Mouse (Mus musculus) hindbrain, embryonic 15.5 days (tissue): ENCODE data around the gene Cdk19. TPM values are rescaled to one million over a fixed set of nuclear protein-coding genes. Genes with fewer than 3 reads are reported as not detected.

Experiments used
- ATAC-seq: fragments of 200-750 bp; cut with Nextera tagmentation; 2 replicates; pipeline ENCODE4 v1.8.0; 2017; ENCODE audit warnings: low read depth, moderate number of reproducible peaks, moderate TSS enrichment; ENCODE audit not compliant: low FRiP score
- H3K27ac ChIP-seq: fragments of 300-500 bp; sonication (generic); replicated peaks from 2 replicates; pipeline ENCODE4 v1.5.1; 2015; ENCODE audit warnings: mild to moderate bottlenecking, inconsistent platforms
- H3K27me3 ChIP-seq: fragments of 300-500 bp; sonication (generic); 2 replicates; pipeline ENCODE4 v1.6.1; 2015; ENCODE audit warnings: control low read depth, inconsistent platforms
- H3K36me3 ChIP-seq: fragments of 300-500 bp; sonication (generic); 2 replicates; pipeline ENCODE4 v1.6.1; 2015; ENCODE audit warnings: control low read depth, inconsistent platforms
- H3K4me1 ChIP-seq: fragments of 300-500 bp; sonication (generic); replicated peaks from 2 replicates; pipeline ENCODE4 v1.6.1; 2015; ENCODE audit warnings: control low read depth, inconsistent platforms
- H3K4me2 ChIP-seq: fragments of 300-500 bp; sonication (generic); 2 replicates; pipeline ENCODE4 v1.6.1; 2015; ENCODE audit warnings: moderate library complexity, mild to moderate bottlenecking, inconsistent platforms
- H3K4me3 ChIP-seq: fragments of 300-500 bp; sonication (generic); 2 replicates; pipeline ENCODE4 v1.5.1; 2015; ENCODE audit warnings: mild to moderate bottlenecking, inconsistent platforms
- H3K9ac ChIP-seq: fragments of 300-500 bp; sonication (generic); 2 replicates; pipeline ENCODE4 v1.6.1; 2015; ENCODE audit warnings: inconsistent platforms
- H3K9me3 ChIP-seq: fragments of 300-500 bp; sonication (generic); 2 replicates; pipeline ENCODE4 v1.6.1; 2016; ENCODE audit warnings: control low read depth, inconsistent platforms
- WGBS: fragments of 180-500 bp; shearing (Covaris S2); methylation state at CpG from one replicate; pipeline ENCODE4 v1.1.7; 2015; 5-methylcytosine and 5-hydroxymethylcytosine counted together
- polyA plus RNA-seq: library from polyadenylated mRNA; unstranded; fragments of >200 nt; fragmentation: Nextera tagmentation; extraction: Ambion mirVana; gene quantifications from 2 replicates; pipeline ENCODE4 v1.2.1, GENCODE M21; 2015

Gene Cdk19
- polyA plus RNA-seq, 1 experiment from 2014 or later, result 11.7 TPM

GRCm38 (mm10) chr10:40450171-40450570 lies 110.8 kb downstream of the Cdk19 start:
- no peak overlapping the region for H3K4me2 ChIP-seq
- H3K9me3 ChIP-seq, result no peaks in the 10 kb centered on the region
- H3K27ac ChIP-seq, result no peak overlapping the region
- H3K4me3 ChIP-seq, result no peak overlapping the region
- no peaks in the 10 kb centered on the region for H3K27me3 ChIP-seq
- no peak for ATAC-seq
- peaks cover 25% of the 10 kb centered on the region for H3K4me1 ChIP-seq
- no peaks in the 10 kb centered on the region for H3K36me3 ChIP-seq
- 96% methylated on average over 4 of the region's 4 CpGs for WGBS
- no peak overlapping the region for H3K9ac ChIP-seq

DNA sequence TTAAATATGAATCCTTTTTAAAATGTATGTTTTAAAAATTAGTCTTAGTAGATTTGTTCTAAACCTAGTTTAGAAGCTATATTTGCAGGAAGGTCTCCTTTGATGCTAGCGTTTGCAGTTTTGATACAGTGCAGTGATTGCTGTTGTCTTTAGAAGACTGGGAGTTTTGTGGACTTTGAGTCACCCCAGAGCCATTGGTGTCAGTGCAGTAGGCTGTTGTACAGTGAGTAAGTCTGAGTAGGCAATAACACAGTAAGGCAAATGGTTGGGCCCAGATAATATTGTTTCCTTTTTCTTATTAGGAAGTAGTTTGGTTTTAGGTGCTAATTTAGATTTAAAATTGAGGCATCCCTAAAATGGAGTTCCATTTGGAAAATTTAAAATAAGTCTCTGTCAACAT lies 117.8 kb downstream of the Cdk19 start:
- H3K4me1 ChIP-seq, result no peaks in the 10 kb centered on the region
- H3K9me3 ChIP-seq, result no peaks in the 10 kb centered on the region
- WGBS, result 96% methylated on average over 1 of the region's 1 CpGs
- no peak overlapping the region for H3K27ac ChIP-seq
- no peak for ATAC-seq
- no peaks in the 10 kb centered on the region for H3K36me3 ChIP-seq
- H3K9ac ChIP-seq, result no peak overlapping the region
- no peak overlapping the region for H3K4me2 ChIP-seq
- H3K27me3 ChIP-seq, result no peaks in the 10 kb centered on the region
- no peak overlapping the region for H3K4me3 ChIP-seq

DNA sequence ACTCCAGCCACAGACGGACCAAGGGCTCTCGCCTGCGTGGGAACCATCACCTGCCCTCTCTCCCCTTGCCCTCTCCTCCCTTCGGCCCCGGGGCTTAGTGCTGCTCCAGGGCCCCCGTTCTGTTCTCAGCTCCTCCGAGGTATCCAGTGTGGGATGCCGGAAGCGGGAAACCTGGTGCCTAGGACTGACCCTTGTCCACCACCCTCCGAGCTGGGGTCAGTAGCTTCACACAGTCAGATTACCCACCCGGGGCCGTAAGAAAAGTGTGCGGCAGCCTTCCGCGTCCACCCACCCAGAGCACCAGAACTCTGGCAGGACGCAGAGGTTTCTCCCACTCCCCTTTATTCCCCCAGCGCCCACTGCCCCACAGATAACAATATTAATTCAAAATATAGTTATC lies 119.8 kb downstream of the Cdk19 start:
- H3K4me1 ChIP-seq, result no peaks in the 10 kb centered on the region
- no peak overlapping the region for H3K4me3 ChIP-seq
- WGBS, result 86% methylated on average over 17 of the region's 17 CpGs
- H3K9me3 ChIP-seq, result no peaks in the 10 kb centered on the region
- H3K4me2 ChIP-seq, result no peak overlapping the region
- H3K27ac ChIP-seq, result no peak overlapping the region
- H3K27me3 ChIP-seq, result no peaks in the 10 kb centered on the region
- no peak overlapping the region for H3K9ac ChIP-seq
- no peak for ATAC-seq
- H3K36me3 ChIP-seq, result no peaks in the 10 kb centered on the region

- no peak overlapping the region for H3K27ac ChIP-seq
- no peaks in the 10 kb centered on the region for H3K9me3 ChIP-seq
- H3K4me1 ChIP-seq, result no peaks in the 10 kb centered on the region
- H3K36me3 ChIP-seq, result no peaks in the 10 kb centered on the region
- H3K4me3 ChIP-seq, result no peak overlapping the region
- WGBS, result 89% methylated on average over 6 of the region's 6 CpGs
- H3K4me2 ChIP-seq, result no peak overlapping the region
- H3K9ac ChIP-seq, result no peak overlapping the region
- H3K27me3 ChIP-seq, result no peaks in the 10 kb centered on the region
- no peak for ATAC-seq
Measured at GRCm38 (mm10) chr10:40461362-40461761, 122.0 kb downstream of the Cdk19 start.

GRCm38 (mm10) chr10:40462257-40462656 lies 122.9 kb downstream of the Cdk19 start:
- no peak for ATAC-seq
- H3K36me3 ChIP-seq, result 0 out of 2 replicates have a peak, but pooled peaks cover 7% of the 10 kb centered on the region
- no peaks in the 10 kb centered on the region for H3K27me3 ChIP-seq
- H3K27ac ChIP-seq, result no peak overlapping the region
- no peak overlapping the region for H3K4me2 ChIP-seq
- no peak overlapping the region for H3K4me3 ChIP-seq
- WGBS, result 56% methylated on average over 3 of the region's 3 CpGs
- no peaks in the 10 kb centered on the region for H3K4me1 ChIP-seq
- no peak overlapping the region for H3K9ac ChIP-seq
- no peaks in the 10 kb centered on the region for H3K9me3 ChIP-seq

DNA sequence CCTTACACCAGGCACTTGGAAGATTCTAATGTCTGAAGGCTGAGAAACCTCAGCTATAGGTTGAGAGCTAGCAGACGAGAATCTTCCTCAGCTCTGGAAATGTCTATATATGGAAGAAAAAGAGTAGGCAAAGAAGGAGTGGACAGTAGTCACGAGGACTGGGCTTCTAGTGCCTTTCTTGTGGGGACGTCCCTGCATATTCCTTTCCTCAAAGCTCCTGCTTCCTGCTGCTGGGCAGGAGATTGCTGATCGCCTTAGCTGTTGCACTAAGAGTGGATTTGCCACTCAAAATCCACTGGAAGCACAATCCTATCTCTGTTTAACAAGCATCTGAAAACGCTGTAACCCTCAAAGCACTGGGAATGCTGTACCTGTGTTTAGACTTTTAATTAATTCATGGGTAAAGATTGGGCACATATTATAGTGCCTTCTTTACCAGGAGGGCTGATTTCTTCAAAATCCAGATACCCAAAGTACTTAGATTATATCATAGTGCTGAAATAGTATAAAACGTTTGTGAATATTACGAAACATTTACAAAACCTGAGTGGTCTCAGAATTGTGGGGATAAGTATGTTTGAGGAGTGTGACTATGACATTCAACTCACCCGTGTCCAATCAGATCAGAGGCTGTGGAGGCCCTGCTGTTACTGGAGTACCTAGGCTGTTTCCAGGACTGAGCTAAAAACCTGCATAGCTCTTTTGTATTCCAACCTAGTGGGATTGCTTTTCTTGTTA lies 128.0 kb downstream of the Cdk19 start:
- H3K4me3 ChIP-seq, result no peak overlapping the region
- H3K27ac ChIP-seq, result no peak overlapping the region
- H3K4me1 ChIP-seq, result no peaks in the 10 kb centered on the region
- no peak overlapping the region for H3K9ac ChIP-seq
- no peaks in the 10 kb centered on the region for H3K27me3 ChIP-seq
- H3K9me3 ChIP-seq, result no peaks in the 10 kb centered on the region
- H3K36me3 ChIP-seq, result peaks cover 14% of the 10 kb centered on the region; the same call in 1 of the 2 replicates
- WGBS, result 84% methylated on average over 8 of the region's 8 CpGs
- H3K4me2 ChIP-seq, result no peak overlapping the region
- ATAC-seq, result no peak

DNA sequence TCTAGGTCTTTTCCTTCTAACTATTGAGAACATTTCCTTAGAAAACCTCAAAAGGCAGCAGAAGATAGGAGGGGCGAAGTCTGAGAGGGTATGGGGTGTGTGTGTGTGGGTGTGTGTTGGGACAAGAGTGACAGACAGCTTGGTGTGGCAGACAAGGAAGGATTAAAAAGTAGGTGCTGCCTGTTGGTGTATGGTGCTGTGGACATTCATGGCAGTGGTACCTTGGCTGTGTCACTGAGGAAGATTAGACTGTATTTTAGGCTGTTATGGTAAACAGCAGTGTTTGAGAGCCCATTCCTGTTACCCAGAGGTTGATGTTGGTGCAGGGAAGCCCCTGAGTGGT lies 128.5 kb downstream of the Cdk19 start:
- H3K4me1 ChIP-seq, result no peaks in the 10 kb centered on the region
- H3K27ac ChIP-seq, result no peak overlapping the region
- no peak overlapping the region for H3K9ac ChIP-seq
- H3K9me3 ChIP-seq, result no peaks in the 10 kb centered on the region
- WGBS, result 100% methylated on average over 1 of the region's 1 CpGs
- no peak overlapping the region for H3K4me2 ChIP-seq
- H3K36me3 ChIP-seq, result peaks cover 14% of the 10 kb centered on the region; the same call in 1 of the 2 replicates
- no peaks in the 10 kb centered on the region for H3K27me3 ChIP-seq
- ATAC-seq, result no peak
- H3K4me3 ChIP-seq, result no peak overlapping the region

- WGBS, result 91% methylated on average over 2 of the region's 2 CpGs
- no peak for ATAC-seq
- no peak overlapping the region for H3K9ac ChIP-seq
- H3K27me3 ChIP-seq, result no peaks in the 10 kb centered on the region
- H3K36me3 ChIP-seq, result peaks cover 14% of the 10 kb centered on the region; the same call in 1 of the 2 replicates
- no peak overlapping the region for H3K27ac ChIP-seq
- no peaks in the 10 kb centered on the region for H3K9me3 ChIP-seq
- H3K4me2 ChIP-seq, result no peak overlapping the region
- H3K4me1 ChIP-seq, result no peaks in the 10 kb centered on the region
- no peak overlapping the region for H3K4me3 ChIP-seq
Measured at GRCm38 (mm10) chr10:40469145-40469544, 129.8 kb downstream of the Cdk19 start.

GRCm38 (mm10) chr10:40476535-40477285 lies 137.3 kb downstream of the Cdk19 start:
- ATAC-seq, result no peak

DNA sequence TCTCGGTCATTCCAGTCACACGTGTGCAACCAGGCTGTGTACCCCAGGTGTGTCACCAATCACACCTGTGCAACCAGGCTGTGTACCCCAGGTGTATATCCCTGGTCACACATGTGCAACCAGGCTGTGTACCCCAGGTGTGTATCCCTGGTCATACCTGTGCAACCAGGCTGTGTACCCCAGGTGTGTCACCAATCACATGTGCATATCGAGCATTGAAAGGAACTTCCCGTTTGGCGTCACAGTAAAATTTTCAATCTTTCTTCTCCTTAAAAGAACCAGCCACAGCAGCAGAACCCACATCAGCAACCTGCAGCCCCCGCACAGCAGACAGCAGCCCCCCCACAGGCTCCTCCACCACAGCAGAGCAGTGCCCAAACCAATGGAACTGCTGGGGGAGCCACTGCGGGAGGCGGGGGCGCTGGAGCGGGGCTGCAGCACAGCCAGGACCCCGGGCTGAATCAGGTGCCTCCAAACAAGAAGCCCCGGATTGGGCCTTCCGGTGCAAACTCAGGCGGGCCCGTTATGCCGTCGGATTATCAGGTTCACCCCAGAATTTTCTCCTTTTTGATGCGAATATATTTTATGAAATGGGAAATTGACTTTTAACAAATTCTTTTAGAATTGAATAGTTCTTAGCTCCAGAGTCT lies 138.2 kb downstream of the Cdk19 start:
- H3K4me1 ChIP-seq, result no peaks in the 10 kb centered on the region
- H3K27ac ChIP-seq, result no peak overlapping the region
- no peak for ATAC-seq
- H3K36me3 ChIP-seq, result peaks cover 11% of the 10 kb centered on the region; the same call in 1 of the 2 replicates
- no peak overlapping the region for H3K4me2 ChIP-seq
- no peaks in the 10 kb centered on the region for H3K27me3 ChIP-seq
- no peaks in the 10 kb centered on the region for H3K9me3 ChIP-seq
- 95% methylated on average over 18 of the region's 18 CpGs for WGBS
- no peak overlapping the region for H3K4me3 ChIP-seq
- no peak overlapping the region for H3K9ac ChIP-seq

More at GRCm38 (mm10) chr10:40476535-40477285, 137.3 kb downstream of the Cdk19 start:
- H3K27me3 ChIP-seq, result no peaks in the 10 kb centered on the region
- H3K4me1 ChIP-seq, result no peaks in the 10 kb centered on the region
- peaks cover 11% of the 10 kb centered on the region; the same call in 1 of the 2 replicates for H3K36me3 ChIP-seq
- H3K9ac ChIP-seq, result no peak overlapping the region
- H3K9me3 ChIP-seq, result no peaks in the 10 kb centered on the region
- H3K4me3 ChIP-seq, result no peak overlapping the region
- WGBS, result 87% methylated on average over 5 of the region's 5 CpGs
- no peak overlapping the region for H3K27ac ChIP-seq
- no peak overlapping the region for H3K4me2 ChIP-seq

- 100% methylated on average over 3 of the region's 3 CpGs for WGBS
- no peak overlapping the region for H3K4me2 ChIP-seq
- H3K27ac ChIP-seq, result no peak overlapping the region
- no peak overlapping the region for H3K4me3 ChIP-seq
- H3K9ac ChIP-seq, result no peak overlapping the region
- H3K4me1 ChIP-seq, result no peaks in the 10 kb centered on the region
- H3K27me3 ChIP-seq, result no peaks in the 10 kb centered on the region
- peaks cover 11% of the 10 kb centered on the region; the same call in 1 of the 2 replicates for H3K36me3 ChIP-seq
- no peak for ATAC-seq
- no peaks in the 10 kb centered on the region for H3K9me3 ChIP-seq
Measured at GRCm38 (mm10) chr10:40478626-40479025, 139.3 kb downstream of the Cdk19 start.

- no peak for ATAC-seq
- Histone ChIP-seq H3K9ac (no peak overlapping the region), H3K36me3 (peaks cover 11% of the 10 kb centered on the region; the same call in 1 of the 2 replicates), H3K4me1 (no peaks in the 10 kb centered on the region), H3K4me2 (no peak overlapping the region), H3K4me3 (no peak overlapping the region), H3K27me3 (no peaks in the 10 kb centered on the region), H3K9me3 (no peaks in the 10 kb centered on the region), H3K27ac (no peak overlapping the region)
- WGBS, result 75% methylated on average over 1 of the region's 1 CpGs
Measured at GRCm38 (mm10) chr10:40479216-40479615, 139.9 kb downstream of the Cdk19 start.
